Mouse (Mus musculus) myocyte (in vitro differentiated cells): Measurements from ENCODE around the gene Tnip2. TPM values are rescaled to one million over a fixed set of nuclear protein-coding genes. Genes with fewer than 3 reads are reported as not detected.

Source experiments
- H3K27me3 ChIP-seq: one replicate; pipeline ENCODE4 v1.6.1; 2011; ENCODE audit not compliant: control insufficient read depth, insufficient read depth, insufficient read length
- H3K36me3 ChIP-seq: one replicate; pipeline ENCODE4 v1.6.1; 2011; ENCODE audit not compliant: control insufficient read depth, insufficient read depth
- H3K4me2 ChIP-seq: one replicate; pipeline ENCODE4 v1.6.1; 2011; ENCODE audit warnings: low read depth, control low read depth
- H3K4me3 ChIP-seq: one replicate; pipeline ENCODE4 v1.5.1; 2011; ENCODE audit warnings: mild to moderate bottlenecking, control low read depth, moderate library complexity
- H3K79me2 ChIP-seq: one replicate; pipeline ENCODE4 v1.6.1; 2011; ENCODE audit not compliant: control insufficient read depth, insufficient read depth
- H3ac ChIP-seq: one replicate; pipeline ENCODE4 v1.6.1; 2011; ENCODE audit not compliant: control insufficient read depth, insufficient read length
- CEBPB ChIP-seq: IDR thresholded peaks from 2 replicates; pipeline ENCODE4 v1.6.1; 2011; ENCODE audit warnings: mild to moderate bottlenecking, moderate library complexity; ENCODE audit not compliant: poor library complexity, insufficient read depth, severe bottlenecking
- E2F4 ChIP-seq: IDR thresholded peaks from one replicate; pipeline ENCODE4 v1.6.1; 2011; ENCODE audit warnings: mild to moderate bottlenecking, control low read depth, moderate library complexity; ENCODE audit not compliant: insufficient read depth
- MAX ChIP-seq: IDR thresholded peaks from one replicate; pipeline ENCODE4 v1.6.1; 2011; ENCODE audit warnings: low read depth, mild to moderate bottlenecking, control low read depth
- MYOD1 ChIP-seq, 3 experiments: IDR thresholded peaks; one replicate each; pipeline ENCODE4 v1.6.1; 2011; ENCODE audit warnings: control low read depth in 2 of 3, low read depth in 2 of 3, mild to moderate bottlenecking in 2 of 3, moderate library complexity in 1 of 3; ENCODE audit not compliant: insufficient read length in 2 of 3, control insufficient read depth in 1 of 3
- MYOG ChIP-seq, 3 experiments: IDR thresholded peaks; one replicate each; pipeline ENCODE4 v1.6.1; 2011; ENCODE audit warnings: control low read depth in 2 of 3, low read depth in 2 of 3, mild to moderate bottlenecking in 2 of 3; ENCODE audit not compliant: insufficient read length in 2 of 3, control insufficient read depth in 1 of 3, insufficient read depth in 1 of 3
- POLR2A ChIP-seq: IDR thresholded peaks from one replicate; pipeline ENCODE4 v1.6.1; 2011; ENCODE audit warnings: low read depth, mild to moderate bottlenecking, control low read depth, moderate library complexity; ENCODE audit not compliant: insufficient read length
- POLR2AphosphoS2 ChIP-seq: IDR thresholded peaks from one replicate; pipeline ENCODE4 v1.6.1; 2011; ENCODE audit warnings: low read depth, control low read depth; ENCODE audit not compliant: insufficient read length
- REST ChIP-seq: IDR thresholded peaks from one replicate; pipeline ENCODE4 v1.6.1; 2011; ENCODE audit warnings: mild to moderate bottlenecking, control low read depth, moderate library complexity; ENCODE audit not compliant: insufficient read depth, insufficient read length
- SRF ChIP-seq: IDR thresholded peaks from one replicate; pipeline ENCODE4 v1.6.1; 2011; ENCODE audit warnings: low read depth; ENCODE audit not compliant: control insufficient read depth, insufficient read length
- TCF12 ChIP-seq: IDR thresholded peaks from one replicate; pipeline ENCODE4 v1.6.1; 2011; ENCODE audit warnings: mild to moderate bottlenecking, control low read depth; ENCODE audit not compliant: poor library complexity, insufficient read depth, severe bottlenecking
- TCF3 ChIP-seq: IDR thresholded peaks from one replicate; pipeline ENCODE4 v1.6.1; 2011; ENCODE audit warnings: low read depth, control low read depth; ENCODE audit not compliant: insufficient read length
- USF1 ChIP-seq: IDR thresholded peaks from one replicate; pipeline ENCODE4 v1.6.1; 2011; ENCODE audit warnings: low read depth, mild to moderate bottlenecking, control low read depth, moderate library complexity
- polyA plus RNA-seq: library from polyadenylated mRNA; unstranded; fragments of >200 nt; fragmentation: generic; extraction: Trizol; gene quantifications from one replicate; pipeline ENCODE4 v1.2.1, GENCODE M21; 2012; ENCODE audit warnings: missing spikeins

The Tnip2 gene
- polyA plus RNA-seq, 1 experiment: 10.6 TPM

- TF ChIP-seq SRF (no peak), MAX (no peak), MYOD1 (IDR thresholded peaks at IDR 0.05; ENCODE audit: control insufficient read depth in 1 of 3, insufficient read length in 2 of 3, low read depth in 2 of 3) (no peak), E2F4 (no peak), TCF3 (no peak), POLR2AphosphoS2 (no peak), CEBPB (no peak), USF1 (no peak)
- H3K4me2 ChIP-seq: no peak overlapping the region
- H3K27me3 ChIP-seq: no peaks in the 10 kb centered on the region
- peaks cover 51% of the 10 kb centered on the region for H3K36me3 ChIP-seq
- no peak overlapping the region for H3K4me3 ChIP-seq
- no peak overlapping the region for H3ac ChIP-seq
- no peaks in the 10 kb centered on the region for H3K79me2 ChIP-seq
Measured at GRCm38 (mm10) chr5:34461294-34461693, 52.5 kb downstream of the Tnip2 start.

GRCm38 (mm10) chr5:34458994-34459393 lies 54.8 kb downstream of the Tnip2 start:
- Histone ChIP-seq H3K4me3 (no peak overlapping the region), H3K4me2 (no peak overlapping the region), H3K36me3 (peaks cover 42% of the 10 kb centered on the region), H3K27me3 (no peaks in the 10 kb centered on the region), H3K79me2 (no peaks in the 10 kb centered on the region), H3ac (no peak overlapping the region)
- TF ChIP-seq MYOG (IDR thresholded peaks at IDR 0.05; ENCODE audit: control insufficient read depth in 1 of 3, insufficient read depth in 1 of 3, insufficient read length in 2 of 3, low read depth in 2 of 3) (no peak), SRF (no peak), POLR2AphosphoS2 (no peak), POLR2A (no peak), TCF12 (no peak), CEBPB (no peak), MYOD1 (IDR thresholded peaks at IDR 0.05; ENCODE audit: control insufficient read depth in 1 of 3, insufficient read length in 2 of 3, low read depth in 2 of 3) (no peak)

- Histone ChIP-seq H3K4me3 (no peak overlapping the region), H3K4me2 (no peak overlapping the region), H3K79me2 (no peaks in the 10 kb centered on the region), H3ac (no peak overlapping the region), H3K36me3 (peaks cover 47% of the 10 kb centered on the region), H3K27me3 (no peaks in the 10 kb centered on the region)
- TF ChIP-seq MYOG (IDR thresholded peaks at IDR 0.05; ENCODE audit: control insufficient read depth in 1 of 3, insufficient read depth in 1 of 3, insufficient read length in 2 of 3, low read depth in 2 of 3) (no peak), MAX (no peak), MYOD1 (IDR thresholded peaks at IDR 0.05; ENCODE audit: control insufficient read depth in 1 of 3, insufficient read length in 2 of 3, low read depth in 2 of 3) (no peak), POLR2A (no peak), REST (no peak), USF1 (no peak), E2F4 (no peak), TCF3 (no peak), CEBPB (no peak), TCF12 (no peak), SRF (no peak), POLR2AphosphoS2 (no peak)
Measured at GRCm38 (mm10) chr5:34446207-34446606, 67.6 kb downstream of the Tnip2 start.

Other genes starting within 250 kb of the Tnip2 start
- 0.08 TPM for gene Zfyve28, start 225.5 kb downstream of the Tnip2 start, polyA plus RNA-seq
- 0.02 TPM for gene Cfap99, start 225.4 kb downstream of the Tnip2 start, polyA plus RNA-seq
- 78.2 TPM for gene Rnf4, start 177.7 kb downstream of the Tnip2 start, polyA plus RNA-seq
- 12.7 TPM for gene Fam193a, start 144.1 kb downstream of the Tnip2 start, polyA plus RNA-seq
- 14.3 TPM for gene Sh3bp2, start 11.8 kb upstream of the Tnip2 start, polyA plus RNA-seq
- gene Add1, start 59.7 kb upstream of the Tnip2 start, polyA plus RNA-seq: 160 TPM
- 41.0 TPM for gene Mfsd10, start 123.2 kb upstream of the Tnip2 start, polyA plus RNA-seq
- 30.4 TPM for gene Nop14, start 146.2 kb upstream of the Tnip2 start, polyA plus RNA-seq
- gene Grk4, start 146.4 kb upstream of the Tnip2 start, polyA plus RNA-seq: 0.34 TPM
- 8.9 TPM for gene Htt, start 247.7 kb upstream of the Tnip2 start, polyA plus RNA-seq